Mouse (Mus musculus) E14TG2a.4 (cell line): ENCODE data around the gene H2-Q6.
"Not testable (repeated sequence)": the region's sequence is repeated elsewhere in the genome, so short reads cannot be mapped to it uniquely, and the experiment has no call there.

Experiments used
- CTCF ChIP-seq: conservative IDR thresholded peaks from 2 replicates; pipeline ENCODE4 v1.5.1; 2014; ENCODE audit warnings: low read length
- NANOG ChIP-seq: IDR thresholded peaks from 2 replicates; pipeline ENCODE4 v1.6.1; 2014; ENCODE audit warnings: borderline replicate concordance, low read length, mixed read lengths
- POU5F1 ChIP-seq: IDR thresholded peaks from 2 replicates; pipeline ENCODE4 v1.6.1; 2014; ENCODE audit warnings: low read length, borderline replicate concordance

GRCm38 (mm10) chr17:35393864-35394800 is 30.5 kb upstream of the H2-Q6 start:
- not testable (repeated sequence) for TF ChIP-seq CTCF, POU5F1, NANOG
